In genomic region chr5:142881936-142882335, GRCm38 (mm10) we compare ENCODE assay signal across 9 mouse cellular contexts. TPM values are rescaled to one million over a fixed set of nuclear protein-coding genes. Genes with fewer than 3 reads are reported as not detected.
A peak's percentile ranks its signal among the peaks of the same experiment; 100 is the strongest.
DNase-seq lines count a peak whose midpoint lies in the region; ATAC-seq and TF ChIP-seq lines count a peak whose summit lies in the region.
"Had no signal": no experiment of that assay in that cellular context is flagged by ENCODE, and none has a peak within 500 bp of the region (broad histone marks: within the 10 kb centered on the region; RNA-seq: fewer than 3 reads in every experiment).

No protein-coding gene starts in this region.

- peak; percentile 51 to 59 for DNase-seq in adrenal gland, adult (ENCODE audit: inconsistent age in 2 of 2, low spot score in 1 of 2)
- no peak for DNase-seq in adrenal gland, adult 18-20 months (ENCODE audit: low spot score in 2 of 2)
- no peak for DNase-seq in liver, postnatal 0 days
- no peak for DNase-seq in midbrain, embryonic 11.5 days (ENCODE audit: low spot score, missing footprints)
- no peak for DNase-seq in frontal cortex, postnatal 36 days (ENCODE audit: low spot score in 2 of 2)
- no peak for DNase-seq in cerebellum, adult 11 months
- DNase-seq: right cerebral cortex, postnatal 14 days had no signal

- no peaks in the 10 kb centered on the region for H3K27me3 ChIP-seq in liver, embryonic 12.5 days (replicated peaks)
- H3K27me3 ChIP-seq in liver, postnatal 0 days (ENCODE audit: insufficient read depth, low read length): no peaks in the 10 kb centered on the region
- no peaks in the 10 kb centered on the region for H3K27me3 ChIP-seq in intestine, embryonic 16.5 days (replicated peaks; ENCODE audit: control insufficient read depth, insufficient read depth, low read length)
- no peaks in the 10 kb centered on the region for H3K27me3 ChIP-seq in midbrain, embryonic 11.5 days (ENCODE audit: control insufficient read depth, insufficient read depth, low read length)

- TF ChIP-seq CTCF in liver, postnatal 0 days (IDR thresholded peaks at IDR 0.05; ENCODE audit: low read depth): no peak

- no peak overlapping the region for H3K4me2 ChIP-seq in liver, embryonic 12.5 days
- no peak overlapping the region for H3K4me2 ChIP-seq in liver, postnatal 0 days (ENCODE audit: low read depth, low read length)
- H3K4me2 ChIP-seq in intestine, embryonic 16.5 days (ENCODE audit: low read depth, low read length): no peak overlapping the region
- no peak overlapping the region for H3K4me2 ChIP-seq in midbrain, embryonic 11.5 days

- no peak for TF ChIP-seq EP300 in liver, postnatal 0 days (IDR thresholded peaks at IDR 0.05; ENCODE audit: low read depth)

- H3K36me3 ChIP-seq in liver, embryonic 12.5 days: peaks cover 49% of the 10 kb centered on the region
- peaks cover 17% of the 10 kb centered on the region for H3K36me3 ChIP-seq in liver, postnatal 0 days (replicated peaks; ENCODE audit: insufficient read depth, low read length)
- peaks cover 24% of the 10 kb centered on the region for H3K36me3 ChIP-seq in intestine, embryonic 16.5 days (ENCODE audit: control insufficient read depth, insufficient read depth, low read length)
- H3K36me3 ChIP-seq in midbrain, embryonic 11.5 days (ENCODE audit: control insufficient read depth, insufficient read depth, low read length): peaks cover 18% of the 10 kb centered on the region

- no peak overlapping the region for H3K4me3 ChIP-seq in liver, embryonic 12.5 days
- no peak overlapping the region for H3K4me3 ChIP-seq in liver, postnatal 0 days (ENCODE audit: low read depth, low read length)
- no peak overlapping the region for H3K4me3 ChIP-seq in intestine, embryonic 16.5 days (ENCODE audit: low read length)
- no peak overlapping the region for H3K4me3 ChIP-seq in midbrain, embryonic 11.5 days (ENCODE audit: low read depth, low read length)

- no peak for ATAC-seq in liver, embryonic 12.5 days
- no peak for ATAC-seq in liver, postnatal 0 days
- ATAC-seq in intestine, embryonic 16.5 days: no peak
- no peak for ATAC-seq in midbrain, embryonic 11.5 days (ENCODE audit: low FRiP score)

- H3K9me3 ChIP-seq in liver, embryonic 12.5 days (replicated peaks): no peaks in the 10 kb centered on the region
- no peaks in the 10 kb centered on the region for H3K9me3 ChIP-seq in liver, postnatal 0 days (ENCODE audit: low read length)
- no peaks in the 10 kb centered on the region for H3K9me3 ChIP-seq in intestine, embryonic 16.5 days (ENCODE audit: control insufficient read depth, low read length)
- no peaks in the 10 kb centered on the region for H3K9me3 ChIP-seq in midbrain, embryonic 11.5 days (ENCODE audit: control insufficient read depth, low read length)

- 0 out of 2 replicates have a peak overlapping the region, but pooled peaks have one; percentile 47 for H3K27ac ChIP-seq in liver, embryonic 12.5 days
- H3K27ac ChIP-seq in liver, postnatal 0 days (ENCODE audit: low read depth): no peak overlapping the region
- peak overlapping the region; percentile 14 for H3K27ac ChIP-seq in intestine, embryonic 16.5 days (ENCODE audit: low read length)
- no peak overlapping the region for H3K27ac ChIP-seq in midbrain, embryonic 11.5 days (ENCODE audit: low read depth, low read length)

- no peak overlapping the region for H3K9ac ChIP-seq in liver, embryonic 12.5 days
- H3K9ac ChIP-seq in liver, postnatal 0 days (replicated peaks): no peak overlapping the region
- H3K9ac ChIP-seq in intestine, embryonic 16.5 days (ENCODE audit: low read depth, low read length): no peak overlapping the region; the same call in 1 of the 2 replicates
- H3K9ac ChIP-seq in midbrain, embryonic 11.5 days (ENCODE audit: low read length): peak overlapping the region; percentile 34; the same call in 1 of the 2 replicates

- peaks cover 40% of the 10 kb centered on the region for H3K4me1 ChIP-seq in liver, embryonic 12.5 days
- H3K4me1 ChIP-seq in liver, postnatal 0 days (ENCODE audit: insufficient read depth): peaks cover 4% of the 10 kb centered on the region
- H3K4me1 ChIP-seq in intestine, embryonic 16.5 days (ENCODE audit: control insufficient read depth, insufficient read depth, low read length): peaks cover 11% of the 10 kb centered on the region; the same call in 1 of the 2 replicates
- peaks cover 18% of the 10 kb centered on the region for H3K4me1 ChIP-seq in midbrain, embryonic 11.5 days (ENCODE audit: control insufficient read depth, insufficient read depth, low read length)

- 46% methylated on average over 8 of the region's 8 CpGs for WGBS in liver, embryonic 12.5 days (ENCODE audit: insufficient replicate concordance)
- 45% methylated on average over 8 of the region's 8 CpGs for WGBS in liver, postnatal 0 days (ENCODE audit: insufficient replicate concordance)
- 75% methylated on average over 8 of the region's 8 CpGs for WGBS in intestine, embryonic 16.5 days
- 83% methylated on average over 8 of the region's 8 CpGs for WGBS in midbrain, embryonic 11.5 days

RNA-seq across cellular contexts. Expression of gene Fbxl18, which starts 13.3 kb away (rescaled TPM):
- 1 to 10 TPM; 8.0 to 9.5 TPM for total RNA-seq in adrenal gland, adult 18-20 months (2021)
- 5.8 and 6.1 TPM in 2 replicates for polyA plus RNA-seq in liver, embryonic 12.5 days (2016; fragmentation: Nextera tagmentation; extraction: Ambion mirVana)
- polyA plus RNA-seq in liver, postnatal 0 days (2015; fragmentation: Nextera tagmentation; extraction: Ambion mirVana): 1.8 and 3.2 TPM in 2 replicates
- 7.7 and 10.3 TPM in 2 replicates for polyA plus RNA-seq in intestine, embryonic 16.5 days (2015; fragmentation: Nextera tagmentation; extraction: Ambion mirVana)
- polyA plus RNA-seq in midbrain, embryonic 11.5 days (2014; fragmentation: Nextera tagmentation; extraction: Ambion mirVana): 10.5 and 11.8 TPM in 2 replicates

RNA-seq across cellular contexts. Expression of gene Actb, which starts 24.6 kb away (rescaled TPM):
- 1,000 to 10,000 TPM; 2,759 to 3,567 TPM for total RNA-seq in adrenal gland, adult 18-20 months (2021)
- polyA plus RNA-seq in liver, embryonic 12.5 days (2016; fragmentation: Nextera tagmentation; extraction: Ambion mirVana): 7,775 and 7,997 TPM in 2 replicates
- 6,710 and 7,738 TPM in 2 replicates for polyA plus RNA-seq in liver, postnatal 0 days (2015; fragmentation: Nextera tagmentation; extraction: Ambion mirVana)
- polyA plus RNA-seq in intestine, embryonic 16.5 days (2015; fragmentation: Nextera tagmentation; extraction: Ambion mirVana): 14,111 and 16,287 TPM in 2 replicates
- 14,142 and 15,094 TPM in 2 replicates for polyA plus RNA-seq in midbrain, embryonic 11.5 days (2014; fragmentation: Nextera tagmentation; extraction: Ambion mirVana)

Comparison
In these comparisons a context has a peak if more than half of its experiments do, and no peak if none do; other contexts are left out.
1. DNase-seq: peak in adrenal gland, adult (2 of 2); none in adrenal gland, adult 18-20 months (0 of 2), liver, postnatal 0 days (single experiment), midbrain, embryonic 11.5 days (single experiment), frontal cortex, postnatal 36 days (0 of 2) and cerebellum, adult 11 months (single experiment).
2. H3K27ac ChIP-seq: peak in liver, embryonic 12.5 days (single experiment) and intestine, embryonic 16.5 days (single experiment); none in liver, postnatal 0 days (single experiment) and midbrain, embryonic 11.5 days (single experiment).